Mouse (Mus musculus): ENCODE results near the gene Podxl. TPM values are rescaled to one million over a fixed set of nuclear protein-coding genes. Genes with fewer than 3 reads are reported as not detected.
"Not testable (repeated sequence)": the region's sequence is repeated elsewhere in the genome, so short reads cannot be mapped to it uniquely, and the experiment has no call there.

Gene Podxl
- total RNA-seq, 2 experiments from 2014 or later = 13.2 to 14.7 TPM

GRCm38 (mm10) chr6:31567200-31567599 is 3.4 kb upstream of the Podxl start:
- no peak for DNase-seq

GRCm38 (mm10) chr6:31564901-31565391 is 1.2 kb upstream of the Podxl start:
- no peak for DNase-seq

- DNase-seq = no peak
Observed at GRCm38 (mm10) chr6:31564182-31564531, 376 bp upstream of the Podxl start.

GRCm38 (mm10) chr6:31562371-31563080 is 1.3 kb downstream of the Podxl start:
- no peak for DNase-seq

GRCm38 (mm10) chr6:31561948-31562347 is 1.8 kb downstream of the Podxl start:
- not testable (repeated sequence) for DNase-seq

- no peak for DNase-seq
Observed at GRCm38 (mm10) chr6:31560138-31560959, 3.4 kb downstream of the Podxl start.

- no peak for DNase-seq
Observed at GRCm38 (mm10) chr6:31556460-31557100, 7.2 kb downstream of the Podxl start.

- no peak for DNase-seq
Observed at GRCm38 (mm10) chr6:31550876-31551532, 12.8 kb downstream of the Podxl start.

- DNase-seq = no peak
Observed at GRCm38 (mm10) chr6:31549361-31550051, 14.3 kb downstream of the Podxl start.

GRCm38 (mm10) chr6:31544318-31544717 is 19.5 kb downstream of the Podxl start:
- DNase-seq = no peak

- DNase-seq = no peak
Observed at GRCm38 (mm10) chr6:31540018-31540417, 23.8 kb downstream of the Podxl start.

- no peak for DNase-seq
Observed at GRCm38 (mm10) chr6:31538112-31538511, 25.7 kb downstream of the Podxl start.

GRCm38 (mm10) chr6:31537193-31537592 is 26.6 kb downstream of the Podxl start:
- no peak for DNase-seq

- DNase-seq = no peak
Observed at GRCm38 (mm10) chr6:31534705-31535104, 29.1 kb downstream of the Podxl start.

- no peak for DNase-seq
Observed at GRCm38 (mm10) chr6:31531880-31532279, 31.9 kb downstream of the Podxl start.

GRCm38 (mm10) chr6:31528339-31528738 is 35.4 kb downstream of the Podxl start:
- no peak for DNase-seq

- DNase-seq = no peak
Observed at GRCm38 (mm10) chr6:31527897-31528296, 35.9 kb downstream of the Podxl start.

GRCm38 (mm10) chr6:31526929-31527328 is 36.9 kb downstream of the Podxl start:
- DNase-seq = no peak

- peak; percentile 52 to 59 for DNase-seq
Observed at GRCm38 (mm10) chr6:31525231-31525900, 38.4 kb downstream of the Podxl start.

GRCm38 (mm10) chr6:31524647-31525046 is 39.1 kb downstream of the Podxl start:
- no peak for DNase-seq

- no peak for DNase-seq
Observed at GRCm38 (mm10) chr6:31524121-31524520, 39.7 kb downstream of the Podxl start.
